Mouse (Mus musculus) lung, postnatal 0 days (tissue): ENCODE results near the gene Mecr.

Source experiments
- CTCF ChIP-seq: IDR thresholded peaks from 2 replicates; pipeline ENCODE4 v1.5.1; 2016; ENCODE audit warnings: antibody characterized with exemption, mild to moderate bottlenecking
- EP300 ChIP-seq: IDR thresholded peaks from 2 replicates; pipeline ENCODE4 v1.6.1; 2016; ENCODE audit warnings: antibody characterized with exemption, mild to moderate bottlenecking, control low read depth

- TF ChIP-seq CTCF (no peak), EP300 (no peak)
Observed at GRCm38 (mm10) chr4:131836351-131836881, 6.9 kb upstream of the Mecr start.
